Mouse (Mus musculus) midbrain, embryonic 16.5 days (tissue): ENCODE data around the gene Sh3d21. TPM values are rescaled to one million over a fixed set of nuclear protein-coding genes. Genes with fewer than 3 reads are reported as not detected.

ENCODE experiments used
- ATAC-seq: fragments of 200-750 bp; cut with Nextera tagmentation; 2 replicates; pipeline ENCODE4 v1.8.0; 2017; ENCODE audit warnings: moderate TSS enrichment
- H3K27ac ChIP-seq: fragments of 300-500 bp; sonication (generic); 2 replicates; pipeline ENCODE4 v1.5.1; 2014; ENCODE audit warnings: mild to moderate bottlenecking, low read length, mixed read lengths
- H3K27me3 ChIP-seq: fragments of 300-500 bp; sonication (generic); 2 replicates; pipeline ENCODE4 v1.6.1; 2014; ENCODE audit warnings: low read depth, low read length, mixed read lengths; ENCODE audit not compliant: control insufficient read depth, insufficient read depth
- H3K36me3 ChIP-seq: fragments of 300-500 bp; sonication (generic); 2 replicates; pipeline ENCODE4 v1.6.1; 2014; ENCODE audit warnings: mild to moderate bottlenecking, low read length, moderate library complexity, mixed read lengths; ENCODE audit not compliant: control insufficient read depth, insufficient read depth
- H3K4me1 ChIP-seq: fragments of 300-500 bp; sonication (generic); 2 replicates; pipeline ENCODE4 v1.6.1; 2014; ENCODE audit warnings: mild to moderate bottlenecking, low read length, mixed read lengths; ENCODE audit not compliant: control insufficient read depth, insufficient read depth
- H3K4me2 ChIP-seq: fragments of 300-500 bp; sonication (generic); 2 replicates; pipeline ENCODE4 v1.6.1; 2014; ENCODE audit warnings: mild to moderate bottlenecking, low read length, mixed read lengths
- H3K4me3 ChIP-seq: fragments of 300-500 bp; sonication (generic); 2 replicates; pipeline ENCODE4 v1.5.1; 2014; ENCODE audit warnings: low read depth, mild to moderate bottlenecking, low read length, moderate library complexity, mixed read lengths
- H3K9ac ChIP-seq: fragments of 300-500 bp; sonication (generic); 2 replicates; pipeline ENCODE4 v1.6.1; 2014; ENCODE audit warnings: low read depth, low read length, mixed read lengths
- H3K9me3 ChIP-seq: fragments of 300-500 bp; sonication (generic); replicated peaks from 2 replicates; pipeline ENCODE4 v1.6.1; 2014; ENCODE audit warnings: mild to moderate bottlenecking, low read length, mixed read lengths; ENCODE audit not compliant: control insufficient read depth, poor library complexity, severe bottlenecking
- WGBS: fragments of 180-500 bp; shearing (Covaris S2); extraction: QIAGEN DNeasy Blood & Tissue Kit; methylation state at CpG from one replicate; pipeline ENCODE4 v1.1.7; 2014; 5-methylcytosine and 5-hydroxymethylcytosine counted together
- polyA plus RNA-seq: library from polyadenylated mRNA; unstranded; fragments of >200 nt; fragmentation: Nextera tagmentation; extraction: Ambion mirVana; gene quantifications from 2 replicates; pipeline ENCODE4 v1.2.1, GENCODE M21; 2015

Gene Sh3d21
- 1.4 and 1.8 TPM in 2 replicates for polyA plus RNA-seq

DNA sequence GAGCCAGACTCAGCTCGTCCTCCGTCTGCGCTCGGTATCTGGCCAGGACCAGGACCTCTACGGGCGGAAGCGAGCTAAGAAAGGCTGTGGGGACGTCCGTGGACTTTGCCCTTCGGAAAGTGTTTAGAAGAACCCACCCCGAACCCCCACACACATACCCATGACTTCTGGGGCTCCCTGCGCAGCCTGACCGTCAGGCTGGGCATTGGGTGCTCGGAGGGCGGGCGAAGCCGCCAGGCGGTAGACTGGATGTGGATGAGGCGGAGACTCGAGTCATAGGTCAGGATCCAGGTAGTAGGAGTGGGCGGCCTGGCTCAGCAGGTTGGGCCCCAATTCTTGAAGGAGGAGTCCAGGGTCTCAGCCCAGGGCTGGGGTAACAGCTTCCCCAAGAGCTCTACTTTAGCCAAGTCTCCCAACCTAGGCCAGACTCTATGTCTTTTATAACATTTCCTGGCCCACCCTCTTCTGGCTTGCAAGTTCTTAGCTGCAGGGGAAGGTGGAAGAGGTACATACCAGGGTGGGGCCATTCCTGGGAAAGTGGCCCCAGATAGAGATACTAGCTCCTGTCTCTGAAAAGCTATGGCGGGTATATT lies at the start of gene Sh3d21:
Gene Sh3d21, minus strand, starts transcription at position 425 of the 593 bp plus-strand sequence.
- peaks cover 9% of the 10 kb centered on the region; the same call in 1 of the 2 replicates for H3K36me3 ChIP-seq
- H3K27ac ChIP-seq = 0 out of 2 replicates have a peak within 1 kb of the TSS, but pooled peaks have one; percentile 32
- peaks cover 6% of the 10 kb centered on the region; the same call in 1 of the 2 replicates for H3K4me1 ChIP-seq
- peak within 1 kb of the TSS; percentile 58 for H3K4me3 ChIP-seq
- H3K9me3 ChIP-seq = no peaks in the 10 kb centered on the region
- peak within 1 kb of the TSS; percentile 84 for H3K4me2 ChIP-seq
- ATAC-seq = peak; percentile 53
- H3K27me3 ChIP-seq = no peaks in the 10 kb centered on the region
- peak within 1 kb of the TSS; percentile 80 for H3K9ac ChIP-seq
- 9% methylated on average over 22 of the region's 22 CpGs for WGBS

DNA sequence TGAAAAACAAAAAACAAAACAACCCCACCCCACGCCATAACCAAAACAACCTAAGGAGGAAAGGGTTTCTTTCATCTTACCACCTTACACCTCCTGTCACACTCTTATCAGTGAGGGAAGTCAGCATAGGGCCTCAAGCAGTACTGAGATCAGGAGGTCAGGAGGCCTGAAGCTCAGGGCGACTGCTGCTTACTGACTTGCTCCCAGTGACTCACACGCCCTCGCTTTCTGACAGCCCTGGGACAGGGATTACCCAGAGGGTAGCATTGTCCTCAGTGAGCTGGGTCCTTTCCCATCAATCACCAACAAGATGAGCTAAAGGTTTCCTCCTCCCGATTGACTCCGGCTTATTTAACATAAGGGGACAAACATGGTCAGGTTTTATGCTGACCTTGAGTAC lies 43.8 kb upstream of the Sh3d21 start:
- WGBS = 65% methylated on average over 6 of the region's 6 CpGs
- H3K27me3 ChIP-seq = no peaks in the 10 kb centered on the region
- no peak overlapping the region for H3K27ac ChIP-seq
- ATAC-seq = no peak
- peaks cover 2% of the 10 kb centered on the region; the same call in 1 of the 2 replicates for H3K4me1 ChIP-seq
- no peaks in the 10 kb centered on the region for H3K9me3 ChIP-seq
- H3K36me3 ChIP-seq = no peaks in the 10 kb centered on the region
- no peak overlapping the region for H3K4me2 ChIP-seq
- H3K4me3 ChIP-seq = no peak overlapping the region
- H3K9ac ChIP-seq = no peak overlapping the region

DNA sequence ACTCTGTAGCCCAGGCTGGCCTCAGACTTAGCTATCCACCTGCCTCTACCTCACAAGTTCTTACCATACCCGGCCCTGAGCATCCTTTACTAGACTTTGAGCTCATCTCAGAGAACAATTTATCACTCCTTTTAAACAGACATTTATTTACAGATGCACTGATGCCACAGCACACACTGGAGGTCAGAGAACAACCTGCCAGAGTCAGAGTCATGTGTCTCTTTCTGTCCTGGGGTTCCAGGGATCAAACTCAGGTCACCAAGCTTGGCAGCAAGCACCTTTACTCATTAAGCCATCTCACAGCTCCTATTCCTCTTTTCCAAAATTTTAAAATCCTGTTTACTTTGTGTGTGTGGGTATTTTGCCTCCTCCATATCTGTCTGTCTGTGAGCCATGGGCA lies 42.1 kb upstream of the Sh3d21 start:
- no peaks in the 10 kb centered on the region for H3K9me3 ChIP-seq
- no peak overlapping the region for H3K4me2 ChIP-seq
- no peak overlapping the region for H3K9ac ChIP-seq
- H3K36me3 ChIP-seq = no peaks in the 10 kb centered on the region
- no peak overlapping the region for H3K4me3 ChIP-seq
- H3K27me3 ChIP-seq = no peaks in the 10 kb centered on the region
- peaks cover 13% of the 10 kb centered on the region for H3K4me1 ChIP-seq
- no peak for ATAC-seq
- WGBS = 80% methylated on average over 1 of the region's 1 CpGs
- H3K27ac ChIP-seq = no peak overlapping the region

DNA sequence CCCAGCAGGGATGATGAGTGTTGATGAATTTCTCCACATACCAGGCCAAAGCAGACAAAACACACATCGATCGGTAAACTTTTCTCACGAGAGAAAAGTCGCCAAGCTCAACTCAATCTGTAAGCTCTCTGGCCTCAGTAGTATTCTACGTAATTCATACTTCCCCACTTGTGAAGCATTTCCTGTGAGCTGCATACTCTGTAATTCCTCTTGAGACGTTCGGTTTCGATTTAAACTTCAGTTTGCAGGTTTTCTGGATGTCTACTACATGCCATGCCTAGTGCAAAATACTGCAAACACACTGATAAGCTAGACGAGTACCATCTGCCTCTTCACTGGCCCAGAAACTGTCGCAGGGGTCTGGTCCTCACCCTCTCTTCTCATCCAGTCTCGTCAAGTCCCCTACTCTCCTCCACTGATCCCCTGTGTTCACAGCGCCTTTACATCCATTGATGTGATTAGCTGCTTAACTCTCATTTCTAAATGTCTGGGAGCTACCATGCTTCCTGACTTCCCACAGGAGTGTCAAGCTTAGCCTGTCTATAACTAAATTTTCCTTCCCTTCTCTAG lies 41.5 kb upstream of the Sh3d21 start:
- H3K9me3 ChIP-seq = no peaks in the 10 kb centered on the region
- H3K4me2 ChIP-seq = no peak overlapping the region
- peaks cover 18% of the 10 kb centered on the region for H3K4me1 ChIP-seq
- 89% methylated on average over 12 of the region's 12 CpGs for WGBS
- H3K27ac ChIP-seq = no peak overlapping the region
- H3K36me3 ChIP-seq = no peaks in the 10 kb centered on the region
- no peak overlapping the region for H3K9ac ChIP-seq
- H3K4me3 ChIP-seq = no peak overlapping the region
- H3K27me3 ChIP-seq = no peaks in the 10 kb centered on the region
- no peak for ATAC-seq

DNA sequence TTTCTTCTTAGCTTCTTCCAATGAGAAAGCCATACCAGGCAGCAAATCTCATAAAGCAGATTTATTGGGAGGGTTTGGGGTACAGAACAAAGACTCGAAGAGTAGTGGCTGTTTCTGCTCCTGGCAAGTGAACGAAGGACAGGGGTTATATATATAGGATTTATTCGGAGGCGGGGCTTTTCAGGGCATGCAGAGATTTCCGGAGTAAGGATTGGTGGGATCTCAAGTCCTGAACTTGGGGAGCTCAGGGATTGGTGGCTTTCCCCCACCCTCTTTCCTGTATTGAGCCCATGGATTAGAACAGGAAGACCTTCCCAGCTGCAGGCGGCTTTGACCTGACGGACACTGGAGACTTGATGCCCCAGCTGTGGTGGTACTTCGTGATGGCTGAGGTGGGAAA lies 40.7 kb upstream of the Sh3d21 start:
- H3K36me3 ChIP-seq = no peaks in the 10 kb centered on the region
- no peak overlapping the region for H3K4me3 ChIP-seq
- ATAC-seq = no peak
- peaks cover 22% of the 10 kb centered on the region for H3K4me1 ChIP-seq
- WGBS = 88% methylated on average over 8 of the region's 8 CpGs
- no peak overlapping the region for H3K9ac ChIP-seq
- H3K27ac ChIP-seq = no peak overlapping the region
- H3K4me2 ChIP-seq = no peak overlapping the region
- H3K27me3 ChIP-seq = no peaks in the 10 kb centered on the region
- no peaks in the 10 kb centered on the region for H3K9me3 ChIP-seq

DNA sequence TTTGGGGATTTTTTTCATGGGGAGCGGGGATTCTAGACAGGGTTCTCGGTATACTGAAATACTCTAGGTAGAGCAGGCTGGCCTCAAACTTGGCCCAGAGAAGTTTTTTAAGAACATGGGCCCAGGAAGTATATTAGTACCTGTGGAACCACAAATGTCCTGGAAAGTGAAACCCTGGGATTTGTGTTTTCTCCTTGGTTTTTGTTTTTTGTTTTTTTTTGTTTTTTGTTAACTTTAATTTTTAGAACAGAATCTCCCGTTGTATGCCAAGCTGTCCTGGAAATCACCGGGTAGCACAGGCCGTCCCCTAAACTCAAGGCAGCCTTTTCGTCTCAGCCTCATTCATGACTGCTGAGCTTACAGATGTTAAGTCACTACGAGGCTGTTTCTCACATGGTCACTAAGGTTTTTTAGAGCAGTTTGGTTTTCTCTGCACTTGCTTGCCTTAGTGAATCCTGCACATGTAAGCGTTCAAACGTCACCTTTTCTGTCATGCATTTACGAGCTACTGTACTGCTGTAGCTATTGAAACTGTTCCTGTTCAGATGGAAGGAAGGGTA lies 40.1 kb upstream of the Sh3d21 start:
- H3K27ac ChIP-seq = peak overlapping the region; percentile 95
- no peaks in the 10 kb centered on the region for H3K27me3 ChIP-seq
- H3K9me3 ChIP-seq = no peaks in the 10 kb centered on the region
- no peaks in the 10 kb centered on the region for H3K36me3 ChIP-seq
- peak overlapping the region; percentile 83 for H3K4me3 ChIP-seq
- peaks cover 25% of the 10 kb centered on the region for H3K4me1 ChIP-seq
- peak overlapping the region; percentile 63 for H3K9ac ChIP-seq
- peak overlapping the region; percentile 73 for H3K4me2 ChIP-seq
- ATAC-seq = no peak
- WGBS = 78% methylated on average over 10 of the region's 10 CpGs

DNA sequence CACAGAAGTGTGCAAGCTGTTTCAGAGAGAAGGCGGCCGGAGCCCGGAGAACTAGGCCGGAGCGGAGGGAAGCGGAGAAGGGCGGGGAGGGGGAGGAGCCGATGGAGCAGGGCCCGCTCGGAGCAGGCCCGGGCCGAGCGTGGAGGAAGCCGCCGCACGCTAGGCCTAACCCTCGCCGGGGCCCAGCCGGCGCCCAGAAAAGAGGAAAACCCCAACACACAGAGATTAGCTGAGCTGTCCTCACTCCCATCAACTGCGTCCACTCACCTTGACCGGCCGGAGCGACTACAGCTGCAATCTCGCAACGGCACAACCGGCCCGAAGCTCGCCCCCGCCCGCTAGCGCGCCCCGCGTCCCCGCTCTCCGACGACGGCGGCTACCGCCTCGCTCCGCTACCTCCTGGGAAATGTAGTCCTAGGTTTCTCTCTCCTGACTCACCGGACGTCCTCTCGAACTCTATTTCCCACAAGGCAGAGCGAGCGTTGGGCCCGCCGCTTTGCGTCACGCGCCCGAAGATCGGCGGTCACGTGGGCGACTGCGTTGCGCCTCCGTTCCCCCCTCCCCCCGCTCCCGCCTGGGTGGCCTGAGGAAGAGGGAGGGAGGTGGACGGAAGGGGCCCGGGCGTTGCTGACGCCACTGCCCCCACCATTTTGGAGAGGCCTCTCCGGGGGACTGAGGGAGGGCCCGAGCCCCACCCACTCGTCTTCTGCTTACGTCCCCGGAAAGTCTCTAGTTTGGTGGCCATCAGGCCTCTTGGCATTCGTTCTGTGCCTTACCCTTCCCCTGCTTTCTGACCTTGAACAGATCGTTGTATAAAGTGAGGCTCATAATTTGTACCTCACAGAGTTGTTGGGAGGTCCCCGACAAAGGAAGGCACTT lies 39.3 kb upstream of the Sh3d21 start, which contains the start of gene Thrap3:
Gene Thrap3, minus strand, starts transcription at position 458 of the 879 bp plus-strand sequence.
- peak within 1 kb of the TSS; percentile 95 for H3K27ac ChIP-seq
- peak within 1 kb of the TSS; percentile 75 for H3K4me2 ChIP-seq
- peak; percentile 99 for ATAC-seq
- WGBS = 0% methylated on average over 68 of the region's 75 CpGs
- H3K4me1 ChIP-seq = peaks cover 25% of the 10 kb centered on the region
- H3K27me3 ChIP-seq = no peaks in the 10 kb centered on the region
- no peaks in the 10 kb centered on the region for H3K36me3 ChIP-seq
- H3K4me3 ChIP-seq = peak within 1 kb of the TSS; percentile 83
- no peaks in the 10 kb centered on the region for H3K9me3 ChIP-seq
- H3K9ac ChIP-seq = peak within 1 kb of the TSS; percentile 81

DNA sequence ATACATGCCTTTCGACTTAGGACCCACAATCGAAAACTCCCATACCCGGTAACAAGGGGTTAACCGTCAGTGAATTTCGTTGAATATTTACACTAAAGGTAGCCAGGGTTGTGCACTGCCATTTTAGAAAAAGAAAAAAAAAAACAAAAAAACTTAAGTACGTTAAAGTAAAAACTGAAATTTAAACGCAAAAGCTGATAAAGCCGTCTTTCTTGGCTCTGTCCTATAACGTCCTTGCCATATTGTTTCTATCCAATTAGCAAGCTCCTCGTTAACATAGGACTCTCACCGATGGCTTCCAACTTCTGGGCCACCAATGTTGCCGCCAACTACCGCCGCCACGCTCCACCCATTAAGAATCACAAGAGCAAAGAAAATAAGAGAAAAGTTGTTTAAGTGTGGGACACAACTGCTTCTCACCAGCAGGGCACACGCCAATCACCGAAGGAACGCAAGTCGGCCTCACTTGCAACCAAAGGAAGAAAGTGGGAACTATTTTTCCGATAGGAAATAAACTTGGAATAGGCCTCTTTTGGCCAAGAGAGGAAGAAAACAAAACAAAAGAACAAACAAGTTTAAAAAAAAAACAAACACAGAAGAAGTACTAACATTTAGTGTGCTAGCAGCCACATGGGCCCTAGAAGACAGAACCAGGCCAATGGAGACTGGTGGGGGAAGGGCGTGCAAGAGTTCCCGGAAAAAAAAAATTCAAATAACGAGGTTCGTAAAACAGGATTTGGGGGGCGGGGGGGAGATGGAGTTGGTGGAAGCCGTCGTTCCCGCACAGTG lies 38.4 kb upstream of the Sh3d21 start:
- Histone ChIP-seq H3K4me3 (peak overlapping the region; percentile 83), H3K9me3 (no peaks in the 10 kb centered on the region), H3K4me2 (peak overlapping the region; percentile 75), H3K4me1 (peaks cover 25% of the 10 kb centered on the region), H3K27ac (peak overlapping the region; percentile 95), H3K9ac (peak overlapping the region; percentile 81), H3K27me3 (no peaks in the 10 kb centered on the region), H3K36me3 (no peaks in the 10 kb centered on the region)
- WGBS = under 1% methylated on average over 28 of the region's 28 CpGs
- ATAC-seq = no peak
